Mouse (Mus musculus) hindbrain, embryonic 10.5 days (tissue): ENCODE data around the gene Pgf. TPM values are rescaled to one million over a fixed set of nuclear protein-coding genes. Genes with fewer than 3 reads are reported as not detected.

Experiments
- DNase-seq: peaks from one replicate; pipeline ENCODE4 v3.0.0-alpha.2; 2017; ENCODE audit warnings: low spot score
- H3K27ac ChIP-seq: fragments of 300-500 bp; sonication (generic); 2 replicates; pipeline ENCODE4 v1.5.1; 2016; ENCODE audit warnings: mild to moderate bottlenecking, moderate library complexity
- H3K27me3 ChIP-seq: fragments of 300-500 bp; sonication (generic); 2 replicates; pipeline ENCODE4 v1.6.1; 2016; ENCODE audit warnings: mild to moderate bottlenecking; ENCODE audit not compliant: poor library complexity, insufficient read depth, severe bottlenecking
- H3K36me3 ChIP-seq: fragments of 300-500 bp; sonication (generic); 2 replicates; pipeline ENCODE4 v1.6.1; 2016; ENCODE audit warnings: mild to moderate bottlenecking, moderate library complexity
- H3K4me1 ChIP-seq: fragments of 300-500 bp; sonication (generic); replicated peaks from 2 replicates; pipeline ENCODE4 v1.6.1; 2016; ENCODE audit warnings: mild to moderate bottlenecking
- H3K4me3 ChIP-seq: fragments of 300-500 bp; sonication (generic); 2 replicates; pipeline ENCODE4 v1.5.1; 2016; ENCODE audit warnings: mild to moderate bottlenecking, moderate library complexity
- H3K9me3 ChIP-seq: fragments of 300-500 bp; sonication (generic); 2 replicates; pipeline ENCODE4 v1.6.1; 2016; ENCODE audit warnings: mild to moderate bottlenecking, moderate library complexity
- WGBS: fragments of 180-500 bp; shearing (Covaris S2); methylation state at CpG from one replicate; pipeline ENCODE4 v1.1.7; 2016; 5-methylcytosine and 5-hydroxymethylcytosine counted together
- polyA plus RNA-seq: library from polyadenylated mRNA; unstranded; fragments of >200 nt; fragmentation: Nextera tagmentation; extraction: Ambion mirVana; gene quantifications from 2 replicates; pipeline ENCODE4 v1.2.1, GENCODE M21; 2016

Gene Pgf
- polyA plus RNA-seq, 1 experiment from 2014 or later, result 8.0 TPM

GRCm38 (mm10) chr12:85169877-85170276 is 7.7 kb downstream of the Pgf start:
- Histone ChIP-seq H3K4me3 (peak overlapping the region; percentile 38; the same call in 1 of the 2 replicates), H3K4me1 (peaks cover 12% of the 10 kb centered on the region), H3K27me3 (peaks cover 9% of the 10 kb centered on the region), H3K36me3 (peaks cover 5% of the 10 kb centered on the region; the same call in 1 of the 2 replicates), H3K27ac (peak overlapping the region; percentile 56; the same call in 1 of the 2 replicates), H3K9me3 (no peaks in the 10 kb centered on the region)
- WGBS, result 59% methylated on average over 3 of the region's 3 CpGs
- DNase-seq, result no peak

- peak overlapping the region; percentile 38 for H3K4me3 ChIP-seq
Observed at GRCm38 (mm10) chr12:85169117-85169858, 8.3 kb downstream of the Pgf start.

GRCm38 (mm10) chr12:85166631-85167030 is 11.0 kb downstream of the Pgf start:
- H3K27me3 ChIP-seq, result peaks cover 5% of the 10 kb centered on the region; the same call in 1 of the 2 replicates
- no peaks in the 10 kb centered on the region for H3K9me3 ChIP-seq
- 86% methylated on average over 9 of the region's 9 CpGs for WGBS
- no peak overlapping the region for H3K27ac ChIP-seq
- peaks cover 5% of the 10 kb centered on the region; the same call in 1 of the 2 replicates for H3K36me3 ChIP-seq
- DNase-seq, result no peak
- no peak overlapping the region for H3K4me3 ChIP-seq
- H3K4me1 ChIP-seq, result peaks cover 10% of the 10 kb centered on the region

More at GRCm38 (mm10) chr12:85169117-85169858, 8.3 kb downstream of the Pgf start:
- Histone ChIP-seq H3K27me3 (peaks cover 5% of the 10 kb centered on the region; the same call in 1 of the 2 replicates), H3K36me3 (peaks cover 5% of the 10 kb centered on the region; the same call in 1 of the 2 replicates), H3K9me3 (no peaks in the 10 kb centered on the region), H3K4me1 (peaks cover 10% of the 10 kb centered on the region), H3K27ac (peak overlapping the region; percentile 56)
- peak; percentile 79 for DNase-seq
- 24% methylated on average over 27 of the region's 27 CpGs for WGBS

GRCm38 (mm10) chr12:85164996-85165395 is 12.6 kb downstream of the Pgf start:
- 80% methylated on average over 5 of the region's 5 CpGs for WGBS
- DNase-seq, result no peak
- no peaks in the 10 kb centered on the region for H3K9me3 ChIP-seq
- 0 out of 2 replicates have a peak, but pooled peaks cover 5% of the 10 kb centered on the region for H3K27me3 ChIP-seq
- peaks cover 5% of the 10 kb centered on the region; the same call in 1 of the 2 replicates for H3K36me3 ChIP-seq
- no peak overlapping the region for H3K27ac ChIP-seq
- H3K4me3 ChIP-seq, result no peak overlapping the region
- H3K4me1 ChIP-seq, result peaks cover 10% of the 10 kb centered on the region

GRCm38 (mm10) chr12:85159592-85159991 is 18.0 kb downstream of the Pgf start:
- H3K4me1 ChIP-seq, result no peaks in the 10 kb centered on the region
- H3K27ac ChIP-seq, result no peak overlapping the region
- H3K4me3 ChIP-seq, result no peak overlapping the region
- no peak for DNase-seq
- H3K9me3 ChIP-seq, result no peaks in the 10 kb centered on the region
- 79% methylated on average over 5 of the region's 5 CpGs for whole genome bisulfite sequencing
- no peaks in the 10 kb centered on the region for H3K36me3 ChIP-seq
- no peaks in the 10 kb centered on the region for H3K27me3 ChIP-seq

GRCm38 (mm10) chr12:85158801-85159200 is 18.8 kb downstream of the Pgf start:
- 86% methylated on average over 8 of the region's 8 CpGs for WGBS
- DNase-seq, result no peak
- Histone ChIP-seq H3K4me3 (no peak overlapping the region), H3K27me3 (no peaks in the 10 kb centered on the region), H3K36me3 (no peaks in the 10 kb centered on the region), H3K9me3 (no peaks in the 10 kb centered on the region), H3K4me1 (no peaks in the 10 kb centered on the region), H3K27ac (no peak overlapping the region)

GRCm38 (mm10) chr12:85157797-85158460 is 19.7 kb downstream of the Pgf start:
- Histone ChIP-seq H3K4me3 (no peak overlapping the region), H3K36me3 (no peaks in the 10 kb centered on the region), H3K27ac (no peak overlapping the region), H3K4me1 (no peaks in the 10 kb centered on the region), H3K27me3 (peaks cover 2% of the 10 kb centered on the region; the same call in 1 of the 2 replicates), H3K9me3 (no peaks in the 10 kb centered on the region)
- DNase-seq, result no peak
- 88% methylated on average over 14 of the region's 14 CpGs for WGBS

- no peak overlapping the region for H3K4me3 ChIP-seq
Observed at GRCm38 (mm10) chr12:85156324-85156723, 21.3 kb downstream of the Pgf start.

GRCm38 (mm10) chr12:85153011-85153410 is 24.6 kb downstream of the Pgf start:
- H3K4me1 ChIP-seq, result peaks cover 18% of the 10 kb centered on the region
- no peak for DNase-seq
- H3K36me3 ChIP-seq, result no peaks in the 10 kb centered on the region
- no peaks in the 10 kb centered on the region for H3K9me3 ChIP-seq
- 72% methylated on average over 3 of the region's 3 CpGs for WGBS
- no peak overlapping the region for H3K27ac ChIP-seq
- H3K4me3 ChIP-seq, result no peak overlapping the region
- H3K27me3 ChIP-seq, result peaks cover 30% of the 10 kb centered on the region

More at GRCm38 (mm10) chr12:85156324-85156723, 21.3 kb downstream of the Pgf start:
- H3K27me3 ChIP-seq, result peaks cover 10% of the 10 kb centered on the region
- H3K36me3 ChIP-seq, result no peaks in the 10 kb centered on the region
- H3K9me3 ChIP-seq, result no peaks in the 10 kb centered on the region
- no peak for DNase-seq
- WGBS, result 74% methylated on average over 6 of the region's 6 CpGs
- no peak overlapping the region for H3K27ac ChIP-seq
- H3K4me1 ChIP-seq, result peaks cover 3% of the 10 kb centered on the region

- 15% methylated on average over 28 of the region's 28 CpGs for WGBS
- Histone ChIP-seq H3K9me3 (no peaks in the 10 kb centered on the region), H3K27me3 (peaks cover 45% of the 10 kb centered on the region), H3K4me1 (peaks cover 35% of the 10 kb centered on the region), H3K4me3 (peak within 1 kb of the TSS; percentile 45), H3K27ac (peak within 1 kb of the TSS; percentile 75; the same call in 1 of the 2 replicates), H3K36me3 (no peaks in the 10 kb centered on the region)
- peak; percentile 53 for DNase-seq
Observed at GRCm38 (mm10) chr12:85151002-85151774, 26.4 kb downstream of the Pgf start, which contains the start of gene Rps6kl1. Gene Rps6kl1 (minus strand): TSS chr12:85151264.

GRCm38 (mm10) chr12:85150321-85151001 is 27.1 kb downstream of the Pgf start:
- Histone ChIP-seq H3K4me1 (peaks cover 42% of the 10 kb centered on the region), H3K36me3 (no peaks in the 10 kb centered on the region), H3K4me3 (peak overlapping the region; percentile 45), H3K27ac (peak overlapping the region; percentile 75; the same call in 1 of the 2 replicates), H3K9me3 (no peaks in the 10 kb centered on the region), H3K27me3 (peaks cover 45% of the 10 kb centered on the region)
- no peak for DNase-seq
- 7% methylated on average over 20 of the region's 20 CpGs for WGBS

- Histone ChIP-seq H3K4me1 (peaks cover 48% of the 10 kb centered on the region), H3K27me3 (peaks cover 40% of the 10 kb centered on the region), H3K9me3 (no peaks in the 10 kb centered on the region), H3K27ac (peak overlapping the region; percentile 46; the same call in 1 of the 2 replicates), H3K36me3 (no peaks in the 10 kb centered on the region), H3K4me3 (no peak overlapping the region)
- 78% methylated on average over 9 of the region's 9 CpGs for WGBS
- DNase-seq, result no peak
Observed at GRCm38 (mm10) chr12:85146881-85147280, 30.7 kb downstream of the Pgf start.
